Mouse (Mus musculus) olfactory bulb, adult 2 months (tissue): ENCODE data around the gene Ptk7. TPM values are rescaled to one million over a fixed set of nuclear protein-coding genes. Genes with fewer than 3 reads are reported as not detected.
A peak's percentile ranks its signal among the peaks of the same experiment; 100 is the strongest.

Source experiments
- H3K27ac ChIP-seq: fragments of 200-500 bp; 2 replicates; pipeline ENCODE4 v1.5.1; 2012; ENCODE audit warnings: low read depth, low read length; ENCODE audit not compliant: insufficient read depth
- H3K4me1 ChIP-seq: fragments of 200-500 bp; 2 replicates; pipeline ENCODE4 v1.6.1; 2012; ENCODE audit warnings: low read length; ENCODE audit not compliant: control insufficient read depth, insufficient read depth
- H3K4me3 ChIP-seq: fragments of 200-500 bp; 2 replicates; pipeline ENCODE4 v1.5.1; 2012; ENCODE audit warnings: mild to moderate bottlenecking, low read depth, low read length, moderate library complexity; ENCODE audit not compliant: insufficient read depth
- CTCF ChIP-seq: fragments of 200-500 bp; IDR thresholded peaks from 2 replicates; pipeline ENCODE4 v1.5.1; 2012; ENCODE audit warnings: low read depth, mild to moderate bottlenecking, low read length, moderate library complexity; ENCODE audit not compliant: insufficient read depth
- POLR2A ChIP-seq: fragments of 200-500 bp; IDR thresholded peaks from 2 replicates; pipeline ENCODE4 v1.6.1; 2012; ENCODE audit warnings: mild to moderate bottlenecking, low read depth, low read length, moderate library complexity; ENCODE audit not compliant: insufficient read depth
- WGBS: fragments of 180-500 bp; shearing (Covaris S2); methylation state at CpG from one replicate; pipeline ENCODE4 v1.1.7; 2018; 5-methylcytosine and 5-hydroxymethylcytosine counted together
- polyA plus RNA-seq: library from polyadenylated mRNA; stranded (reverse); fragments of >200 nt; gene quantifications from 2 replicates; pipeline ENCODE4 v1.2.4, GENCODE M21; 2012; ENCODE audit warnings: low replicate concordance; ENCODE audit not compliant: missing spikeins, insufficient read depth, insufficient read length

The Ptk7 gene
- polyA plus RNA-seq, 1 experiment, result not detected

DNA sequence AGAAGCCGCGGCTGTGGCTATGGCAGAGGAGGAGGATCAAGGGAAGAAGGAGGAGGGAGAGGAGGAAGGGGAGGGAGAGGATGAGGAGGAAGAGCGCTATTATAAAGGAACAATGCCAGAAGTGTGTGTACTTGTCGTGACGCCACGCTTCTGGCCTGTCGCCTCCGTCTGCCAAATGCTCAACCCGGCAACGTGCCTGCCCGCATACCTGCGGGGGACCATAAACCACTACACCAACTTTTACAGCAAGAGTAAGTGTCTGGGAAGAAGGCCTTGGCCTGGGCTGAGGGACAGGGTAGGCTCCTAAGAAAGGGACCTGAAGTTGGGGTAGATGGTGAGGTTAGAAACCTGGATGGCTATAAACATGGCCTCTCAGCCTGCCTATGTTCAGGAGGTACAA is 32.7 kb upstream of the Ptk7 start:
- Histone ChIP-seq H3K27ac (no peak overlapping the region), H3K4me3 (no peak overlapping the region), H3K4me1 (no peaks in the 10 kb centered on the region)
- 85% methylated on average over 12 of the region's 12 CpGs for WGBS
- TF ChIP-seq CTCF (no peak), POLR2A (no peak)

DNA sequence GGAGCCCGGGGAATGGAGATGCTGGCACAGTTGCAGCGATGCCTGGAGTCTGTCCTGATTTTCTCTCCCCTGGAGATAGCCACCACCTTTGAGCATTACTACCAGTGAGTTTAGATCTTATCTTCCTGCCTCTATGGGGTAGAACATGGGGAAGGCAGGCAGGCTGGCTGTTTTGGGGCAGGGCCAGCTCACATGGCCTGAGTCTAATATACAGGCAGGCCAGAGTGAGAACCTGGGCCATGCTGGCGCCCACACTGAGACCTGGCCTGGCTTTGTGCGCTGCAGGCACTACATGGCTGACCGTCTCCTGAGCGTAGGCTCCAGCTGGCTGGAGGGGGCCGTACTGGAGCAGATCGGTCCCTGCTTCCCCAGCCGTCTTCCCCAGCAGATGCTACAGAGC is 32.0 kb upstream of the Ptk7 start:
- 95% methylated on average over 9 of the region's 9 CpGs for WGBS
- Histone ChIP-seq H3K4me3 (no peak overlapping the region), H3K4me1 (no peaks in the 10 kb centered on the region), H3K27ac (no peak overlapping the region)
- TF ChIP-seq CTCF (no peak), POLR2A (no peak)

DNA sequence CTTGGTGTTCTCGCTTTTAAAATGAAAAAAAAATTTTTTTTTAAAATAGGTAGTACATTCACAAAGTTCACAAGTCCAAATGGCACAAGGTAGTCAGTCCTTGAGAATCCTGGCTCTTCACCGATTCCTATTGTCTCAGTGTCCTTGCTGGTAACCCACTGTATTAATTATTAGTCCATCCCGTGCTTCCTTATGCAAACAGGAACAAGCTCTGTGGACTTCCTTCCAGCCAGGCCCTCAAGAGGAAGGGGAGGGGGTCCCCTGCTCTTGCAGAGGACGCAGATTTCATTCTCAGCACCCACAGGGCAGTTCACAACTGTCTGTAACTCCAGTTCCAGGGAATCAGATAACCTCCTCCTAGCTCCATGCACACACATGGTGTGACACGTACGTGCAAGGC is 26.8 kb upstream of the Ptk7 start:
- WGBS, result 92% methylated on average over 6 of the region's 6 CpGs
- no peak overlapping the region for H3K4me3 ChIP-seq
- TF ChIP-seq POLR2A (no peak), CTCF (no peak)

DNA sequence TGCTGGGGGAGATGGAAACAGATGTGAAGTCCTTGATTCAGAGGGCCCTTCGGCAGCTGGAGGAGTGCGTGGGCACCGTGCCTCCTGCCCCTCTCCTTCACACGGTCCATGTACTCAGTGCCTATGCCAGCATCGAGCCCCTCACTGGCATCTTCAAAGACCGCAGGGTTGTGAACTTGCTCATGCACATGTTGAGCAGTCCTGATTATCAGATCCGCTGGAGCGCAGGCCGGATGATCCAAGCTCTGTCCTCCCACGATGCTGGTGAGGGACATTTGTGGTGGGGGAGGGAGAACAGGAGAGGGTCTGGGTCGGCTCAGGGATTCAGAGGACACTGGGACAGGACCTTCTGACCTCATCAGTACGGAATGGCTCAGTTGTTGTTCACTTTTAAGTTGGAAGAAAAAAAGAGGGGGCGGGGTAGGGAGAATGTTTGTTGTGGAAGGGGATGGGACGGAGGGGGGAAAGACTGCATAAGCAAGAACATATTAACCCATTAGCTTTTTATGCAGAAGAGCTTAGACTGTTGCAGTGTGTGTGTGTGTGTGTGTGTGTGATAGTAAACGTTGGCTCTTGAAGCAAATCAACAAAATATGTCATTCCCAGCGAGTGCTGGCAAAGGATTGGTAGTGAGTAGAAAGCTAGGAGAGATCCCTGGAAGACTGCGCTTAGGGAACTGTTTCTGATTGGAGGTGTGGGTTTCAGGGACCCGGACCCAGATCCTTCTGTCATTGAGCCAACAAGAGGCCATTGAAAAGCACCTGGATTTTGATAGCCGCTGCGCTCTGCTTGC is 22.6 kb upstream of the Ptk7 start:
- no peak for TF ChIP-seq POLR2A
- no peak for TF ChIP-seq CTCF
- H3K4me1 ChIP-seq, result peaks cover 20% of the 10 kb centered on the region
- peak overlapping the region; percentile 59; the same call in 1 of the 2 replicates for H3K4me3 ChIP-seq
- no peak overlapping the region for H3K27ac ChIP-seq
- 65% methylated on average over 20 of the region's 20 CpGs for WGBS

More for the DNA sequence above, 26.8 kb upstream of the Ptk7 start:
- Histone ChIP-seq H3K4me1 (peaks cover 13% of the 10 kb centered on the region), H3K27ac (no peak overlapping the region)

DNA sequence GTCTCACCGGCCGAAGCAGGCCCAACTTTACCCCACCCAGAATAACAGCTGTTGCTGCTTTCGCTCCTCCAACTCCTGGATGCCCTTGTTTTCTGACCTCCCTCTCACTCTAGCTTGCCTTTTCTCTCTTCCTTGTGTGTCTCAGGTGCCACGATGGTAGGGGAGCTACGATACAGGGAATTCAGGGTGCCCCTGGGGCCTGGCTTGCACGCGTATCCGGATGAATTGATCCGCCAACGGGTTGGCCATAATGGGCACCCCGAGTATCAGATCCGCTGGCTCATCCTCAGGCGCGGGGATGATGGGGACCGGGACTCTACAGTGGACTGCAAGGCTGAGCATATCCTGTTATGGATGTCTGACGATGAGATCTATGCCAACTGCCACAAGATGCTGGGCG is 22.0 kb upstream of the Ptk7 start:
- no peak for TF ChIP-seq POLR2A
- Histone ChIP-seq H3K4me1 (peaks cover 20% of the 10 kb centered on the region), H3K27ac (no peak overlapping the region), H3K4me3 (peak overlapping the region; percentile 59)
- 70% methylated on average over 17 of the region's 17 CpGs for WGBS

DNA sequence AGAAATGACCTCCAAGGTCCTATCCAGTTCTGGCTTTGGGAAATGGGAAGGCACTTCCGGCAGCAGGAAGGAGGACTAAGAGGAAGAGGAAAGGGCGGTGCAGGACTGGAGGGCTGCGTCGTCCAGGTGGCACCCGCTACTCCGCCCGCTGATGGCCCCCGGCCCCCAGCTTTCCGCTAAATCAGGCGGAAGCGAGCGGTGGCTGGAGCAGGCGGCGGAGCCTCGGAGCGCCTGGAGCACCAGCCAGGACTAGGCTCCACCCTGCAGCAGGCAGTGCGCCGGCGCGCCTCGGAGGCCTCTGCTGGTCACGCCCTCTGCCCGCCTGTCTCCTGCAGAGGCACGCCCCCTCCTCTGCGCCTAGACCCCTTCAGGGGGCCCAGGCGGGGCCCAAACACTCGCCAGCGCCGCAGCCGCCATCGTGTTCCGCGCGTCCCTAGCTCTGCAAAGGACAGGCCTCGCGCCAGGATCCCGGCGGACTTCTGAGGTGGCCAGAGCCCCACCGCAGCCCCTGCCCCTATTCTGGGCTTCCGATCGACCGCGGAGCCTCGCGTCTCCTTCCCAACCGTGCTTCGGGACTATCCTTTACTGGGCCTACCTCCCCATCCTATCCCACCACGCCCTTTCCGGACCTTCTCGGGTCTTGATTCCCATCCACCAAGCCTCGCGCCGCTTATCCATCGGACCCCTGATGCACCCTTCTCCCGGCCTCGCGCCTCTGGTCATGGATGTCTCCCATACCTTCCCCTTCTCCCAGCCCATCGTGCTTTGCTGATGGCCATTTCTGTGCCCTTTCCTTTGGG is 21.1 kb upstream of the Ptk7 start, which contains the start of gene Cul7:
Gene Cul7 (plus strand): TSS at position 106 of the 800 bp plus-strand sequence.
- H3K27ac ChIP-seq, result peak within 1 kb of the TSS; percentile 64
- TF ChIP-seq CTCF, result no peak
- TF ChIP-seq POLR2A, result peak; percentile 86
- H3K4me3 ChIP-seq, result peak within 1 kb of the TSS; percentile 59
- H3K4me1 ChIP-seq, result peaks cover 21% of the 10 kb centered on the region
- WGBS, result under 1% methylated on average over 58 of the region's 58 CpGs

DNA sequence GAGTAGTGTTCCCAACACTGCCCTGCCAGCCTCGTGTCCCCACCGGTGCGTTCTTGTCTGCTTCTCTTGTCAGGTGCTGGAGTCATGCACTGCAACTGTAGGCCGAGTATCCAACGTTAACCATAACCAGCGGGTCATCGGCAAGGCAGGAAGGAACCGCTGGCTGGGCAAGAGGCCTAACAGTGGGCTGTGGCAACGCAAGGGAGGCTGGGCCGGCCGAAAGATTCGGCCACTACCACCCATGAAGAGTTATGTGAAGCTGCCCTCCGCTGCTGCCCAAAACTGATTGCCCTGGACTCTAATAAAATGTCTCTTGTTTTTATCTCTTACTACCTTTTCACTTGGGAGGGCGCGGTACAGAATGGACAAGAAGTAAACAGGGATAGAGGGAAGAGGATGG is 20.5 kb upstream of the Ptk7 start:
- Histone ChIP-seq H3K4me1 (peaks cover 27% of the 10 kb centered on the region), H3K4me3 (peak overlapping the region; percentile 59), H3K27ac (peak overlapping the region; percentile 64)
- 28% methylated on average over 15 of the region's 15 CpGs for WGBS
- no peak for TF ChIP-seq POLR2A
- no peak for TF ChIP-seq CTCF

DNA sequence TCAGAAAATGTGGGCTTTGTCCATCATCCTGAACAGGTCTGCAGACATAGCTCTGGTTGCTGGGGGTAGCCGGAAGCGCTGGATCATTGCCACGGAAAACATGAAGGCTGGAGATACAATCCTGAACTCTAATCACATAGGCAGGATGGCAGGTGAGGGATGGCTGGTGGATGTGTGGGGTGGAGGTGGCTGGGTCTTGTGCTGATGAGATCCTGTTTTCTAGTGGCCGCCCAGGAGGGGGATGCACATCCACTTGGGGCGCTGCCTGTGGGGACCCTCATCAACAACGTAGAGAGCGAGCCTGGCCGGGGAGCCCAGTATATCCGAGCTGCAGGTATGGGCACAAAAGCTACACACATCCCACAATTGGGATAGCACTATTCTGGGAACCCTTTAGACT is 19.1 kb upstream of the Ptk7 start:
- Histone ChIP-seq H3K4me1 (peaks cover 34% of the 10 kb centered on the region), H3K27ac (no peak overlapping the region), H3K4me3 (no peak overlapping the region)
- WGBS, result 91% methylated on average over 9 of the region's 9 CpGs
- TF ChIP-seq POLR2A (no peak), CTCF (no peak)

DNA sequence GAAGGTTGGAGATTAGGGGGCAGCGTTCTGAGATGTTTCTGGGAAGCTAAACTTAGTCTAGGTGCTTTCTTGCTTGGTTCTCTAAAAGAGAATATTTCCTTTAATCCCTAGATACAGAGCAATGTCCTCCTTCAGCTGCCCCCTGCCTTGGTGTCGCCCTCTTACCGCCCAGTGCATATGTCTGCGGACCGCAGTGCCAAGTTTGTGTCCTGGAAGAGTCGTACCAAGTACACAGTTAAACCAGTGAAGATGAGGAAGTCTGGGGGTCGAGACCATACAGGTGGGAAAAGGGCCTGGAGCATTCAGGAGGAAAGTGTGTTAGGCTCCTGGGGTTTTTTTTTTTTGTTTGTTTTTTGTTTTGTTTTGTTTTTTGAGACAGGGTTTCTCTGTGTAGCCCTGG is 18.0 kb upstream of the Ptk7 start:
- WGBS, result 92% methylated on average over 7 of the region's 7 CpGs
- Histone ChIP-seq H3K4me3 (no peak overlapping the region), H3K27ac (no peak overlapping the region), H3K4me1 (peaks cover 31% of the 10 kb centered on the region)
- no peak for TF ChIP-seq POLR2A
- no peak for TF ChIP-seq CTCF
